Comparison of ENCODE assay signal across 8 mouse cellular contexts in genomic region chr6:31938216-31938814, GRCm38 (mm10).
DNase-seq lines count a peak whose midpoint lies in the region; ATAC-seq lines count a peak whose summit lies in the region.

No protein-coding gene starts in this region.

- peak overlapping the region; percentile 38 for H3K4me3 ChIP-seq in intestine, embryonic 15.5 days (replicated peaks)
- peak overlapping the region; percentile 57 for H3K4me3 ChIP-seq in midbrain, embryonic 10.5 days

- peak overlapping the region; percentile 36; the same call in 1 of the 2 replicates for H3K9ac ChIP-seq in intestine, embryonic 15.5 days

- WGBS in intestine, embryonic 15.5 days, result 6% methylated on average over 20 of the region's 20 CpGs
- 5% methylated on average over 20 of the region's 20 CpGs for WGBS in midbrain, embryonic 10.5 days

- H3K9me3 ChIP-seq in intestine, embryonic 15.5 days, result no peaks in the 10 kb centered on the region
- H3K9me3 ChIP-seq in midbrain, embryonic 10.5 days (replicated peaks), result no peaks in the 10 kb centered on the region

- no peaks in the 10 kb centered on the region for H3K36me3 ChIP-seq in intestine, embryonic 15.5 days
- H3K36me3 ChIP-seq in midbrain, embryonic 10.5 days, result no peaks in the 10 kb centered on the region

- peak; percentile 47 for DNase-seq in adipocyte (ENCODE audit: low spot score)
- peak; percentile 94 to 95 for DNase-seq in cerebellum, postnatal 4 days (ENCODE audit: low spot score in 2 of 2)
- DNase-seq in gastrocnemius, postnatal 10 days, result peak; percentile 88
- peak; percentile 88 to 90 for DNase-seq in left cerebral cortex, postnatal 25 days (ENCODE audit: low spot score in 2 of 2)
- DNase-seq in midbrain, embryonic 10.5 days (ENCODE audit: low spot score), result peak; percentile 87
- peak; percentile 33 for DNase-seq in skeletal muscle tissue, adult 2 months (ENCODE audit: low read depth, low spot score)

- ATAC-seq in intestine, embryonic 15.5 days, result peak; percentile 49; the same call in 1 of the 2 replicates
- ATAC-seq in erythroid progenitor cell, adult 5-6 weeks (replicated peaks; ENCODE audit: low FRiP score, poor library complexity, severe bottlenecking), result no peak

- H3K27ac ChIP-seq in intestine, embryonic 15.5 days, result no peak overlapping the region
- peak overlapping the region; percentile 69 for H3K27ac ChIP-seq in midbrain, embryonic 10.5 days (replicated peaks)

- H3K27me3 ChIP-seq in intestine, embryonic 15.5 days (replicated peaks), result no peaks in the 10 kb centered on the region
- peaks cover 6% of the 10 kb centered on the region for H3K27me3 ChIP-seq in midbrain, embryonic 10.5 days (ENCODE audit: low read depth, poor library complexity, severe bottlenecking)

- peak overlapping the region; percentile 88 for H3K4me2 ChIP-seq in intestine, embryonic 15.5 days (replicated peaks)

- H3K4me1 ChIP-seq in intestine, embryonic 15.5 days (replicated peaks), result 0 out of 2 replicates have a peak, but pooled peaks cover 4% of the 10 kb centered on the region
- peaks cover 20% of the 10 kb centered on the region for H3K4me1 ChIP-seq in midbrain, embryonic 10.5 days

- intact Hi-C loops in left cerebral cortex, postnatal 25 days (cut with DNase I), result loop anchor here (2.0 to 5.0 kb wide), 4 partner anchors 204 to 654 kb away; no protein-coding TSS in a partner anchor

Comparison
In these comparisons a context has a peak if more than half of its experiments do, and no peak if none do; other contexts are left out.
1. DNase-seq: peak in every context shown above with its lines; median percentile 94 in cerebellum, postnatal 4 days; 89 in left cerebral cortex, postnatal 25 days; 88 in gastrocnemius, postnatal 10 days; 87 in midbrain, embryonic 10.5 days; 47 in adipocyte; 33 in skeletal muscle tissue, adult 2 months.